Mouse (Mus musculus) forebrain, embryonic 16.5 days (tissue): ENCODE measurements around the gene Lrrc19. TPM values are rescaled to one million over a fixed set of nuclear protein-coding genes. Genes with fewer than 3 reads are reported as not detected.
"Not testable (repeated sequence)": the region's sequence is repeated elsewhere in the genome, so short reads cannot be mapped to it uniquely, and the experiment has no call there.

Experiments used
- ATAC-seq: fragments of 200-750 bp; cut with Nextera tagmentation; 2 replicates; pipeline ENCODE4 v1.8.0; 2017; ENCODE audit warnings: mild to moderate bottlenecking, moderate library complexity
- H3K27ac ChIP-seq: fragments of 300-500 bp; sonication (generic); 2 replicates; pipeline ENCODE4 v1.5.1; 2014; ENCODE audit warnings: low read length, control low read depth
- H3K27me3 ChIP-seq: fragments of 300-500 bp; sonication (generic); replicated peaks from 2 replicates; pipeline ENCODE4 v1.6.1; 2014; ENCODE audit warnings: low read length; ENCODE audit not compliant: control insufficient read depth, insufficient read depth
- H3K36me3 ChIP-seq: fragments of 300-500 bp; sonication (generic); 2 replicates; pipeline ENCODE4 v1.6.1; 2014; ENCODE audit not compliant: control insufficient read depth, insufficient read depth
- H3K4me1 ChIP-seq: fragments of 300-500 bp; sonication (generic); replicated peaks from 2 replicates; pipeline ENCODE4 v1.6.1; 2014; ENCODE audit warnings: low read length; ENCODE audit not compliant: control insufficient read depth, insufficient read depth
- H3K4me2 ChIP-seq: fragments of 300-500 bp; sonication (generic); 2 replicates; pipeline ENCODE4 v1.6.1; 2014; ENCODE audit warnings: mild to moderate bottlenecking, low read length, control low read depth
- H3K4me3 ChIP-seq: fragments of 300-500 bp; sonication (generic); replicated peaks from 2 replicates; pipeline ENCODE4 v1.5.1; 2014; ENCODE audit warnings: mild to moderate bottlenecking, low read length, control low read depth
- H3K9ac ChIP-seq: fragments of 300-500 bp; sonication (generic); replicated peaks from 2 replicates; pipeline ENCODE4 v1.6.1; 2014; ENCODE audit warnings: low read depth, low read length, control low read depth
- H3K9me3 ChIP-seq: fragments of 300-500 bp; sonication (generic); 2 replicates; pipeline ENCODE4 v1.6.1; 2016; ENCODE audit warnings: low read length; ENCODE audit not compliant: control insufficient read depth
- WGBS: fragments of 180-500 bp; shearing (Covaris S2); extraction: QIAGEN DNeasy Blood & Tissue Kit; methylation state at CpG from one replicate; pipeline ENCODE4 v1.1.7; 2014; 5-methylcytosine and 5-hydroxymethylcytosine counted together
- polyA plus RNA-seq: library from polyadenylated mRNA; unstranded; fragments of >200 nt; fragmentation: Nextera tagmentation; extraction: Ambion mirVana; gene quantifications from 2 replicates; pipeline ENCODE4 v1.2.1, GENCODE M21; 2015

Gene Lrrc19
- polyA plus RNA-seq, 1 experiment from 2014 or later = 0.35 TPM

DNA sequence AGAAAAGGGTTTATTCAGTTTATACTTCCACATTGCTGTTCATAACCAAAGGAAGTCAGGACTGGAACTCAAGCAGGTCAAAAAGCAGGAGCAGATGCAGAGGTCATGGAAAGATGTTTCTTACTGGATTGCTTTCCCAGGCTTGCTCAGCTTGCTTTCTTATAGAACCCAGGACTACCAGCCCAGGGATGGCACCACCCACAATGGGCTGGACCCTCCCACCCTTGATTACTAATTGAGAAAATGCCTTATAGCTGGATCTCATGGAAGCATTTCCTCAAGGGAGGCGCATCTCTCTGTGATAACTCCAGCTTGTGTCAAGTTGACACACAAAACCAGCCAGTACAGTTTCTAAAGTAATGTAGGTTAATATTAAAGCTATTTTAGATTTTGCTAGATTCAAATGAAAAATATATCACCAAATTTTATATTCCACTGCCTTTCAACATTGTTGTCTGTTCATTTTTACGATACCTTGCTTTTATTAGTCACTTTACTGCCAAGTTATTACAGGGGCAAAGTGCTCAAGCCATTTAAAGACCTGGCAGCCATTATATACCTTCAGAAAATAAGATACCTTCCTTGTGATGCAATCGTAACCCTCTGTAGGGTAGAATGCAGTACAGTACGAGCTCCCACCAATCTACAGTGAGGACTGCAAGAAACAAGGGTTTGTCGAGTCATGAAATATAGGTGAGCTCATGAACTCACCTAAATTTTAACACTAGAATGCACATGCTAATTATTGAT lies 657 bp upstream of the Lrrc19 start:
- H3K36me3 ChIP-seq, H3K9me3 ChIP-seq, H3K9ac ChIP-seq, ATAC-seq, H3K4me2 ChIP-seq, H3K27me3 ChIP-seq, H3K27ac ChIP-seq, H3K4me3 ChIP-seq, H3K4me1 ChIP-seq: not testable (repeated sequence)
- 92% methylated on average over 5 of the region's 5 CpGs for WGBS

DNA sequence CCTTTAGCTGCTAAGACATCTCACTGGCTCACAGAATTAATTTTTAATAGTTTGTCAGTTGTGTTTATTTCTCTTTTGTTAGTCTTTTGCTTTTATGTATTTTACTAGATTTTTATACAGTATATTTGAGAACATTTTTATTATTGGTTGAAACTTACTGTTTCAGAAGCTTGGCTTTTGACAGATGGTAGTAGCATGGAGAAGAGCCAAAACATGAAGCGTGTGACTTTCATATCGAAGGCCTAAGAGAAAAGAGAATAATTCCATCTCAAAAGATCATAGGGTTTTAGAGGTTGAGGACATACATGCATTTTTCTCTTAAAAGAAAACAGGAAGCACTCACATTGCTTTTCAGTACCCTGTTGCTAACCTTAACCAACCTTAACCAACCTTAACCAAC lies 6.8 kb downstream of the Lrrc19 start:
- ATAC-seq = no peak
- 61% methylated on average over 2 of the region's 2 CpGs for WGBS

DNA sequence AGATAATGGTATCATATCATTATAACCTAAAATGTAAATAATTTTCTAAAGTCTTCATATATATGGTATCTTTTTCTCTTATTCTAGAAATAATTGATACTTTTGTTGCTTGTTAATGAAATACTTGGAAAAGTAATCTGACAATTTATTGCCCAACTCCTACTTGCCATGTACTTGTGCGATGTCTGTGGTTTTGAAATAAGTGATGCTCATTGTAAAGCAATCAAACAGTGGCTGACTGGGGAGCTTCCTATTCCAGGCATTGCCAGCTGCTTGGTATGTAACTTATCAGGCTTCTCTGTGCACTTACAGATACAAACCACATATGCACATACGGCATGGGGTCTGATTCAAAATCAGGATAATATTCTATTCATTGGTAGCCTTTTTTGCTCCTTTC lies 29.9 kb downstream of the Lrrc19 start:
- Histone ChIP-seq H3K9ac (no peak overlapping the region), H3K4me2 (no peak overlapping the region), H3K4me1 (peaks cover 5% of the 10 kb centered on the region), H3K27me3 (no peaks in the 10 kb centered on the region), H3K27ac (no peak overlapping the region), H3K9me3 (no peaks in the 10 kb centered on the region), H3K36me3 (0 out of 2 replicates have a peak, but pooled peaks cover 4% of the 10 kb centered on the region), H3K4me3 (no peak overlapping the region)
- no peak for ATAC-seq
- WGBS = 86% methylated on average over 2 of the region's 2 CpGs

More for the DNA sequence above, 6.8 kb downstream of the Lrrc19 start:
- Histone ChIP-seq H3K27ac (no peak overlapping the region), H3K9me3 (no peaks in the 10 kb centered on the region), H3K4me2 (no peak overlapping the region), H3K27me3 (no peaks in the 10 kb centered on the region), H3K36me3 (no peaks in the 10 kb centered on the region), H3K9ac (no peak overlapping the region), H3K4me3 (no peak overlapping the region), H3K4me1 (no peaks in the 10 kb centered on the region)

- ATAC-seq = peak; percentile 64
- Histone ChIP-seq H3K27ac (peak overlapping the region; percentile 67), H3K4me2 (peak overlapping the region; percentile 83), H3K9ac (peak overlapping the region; percentile 74), H3K27me3 (no peaks in the 10 kb centered on the region), H3K4me3 (peak overlapping the region; percentile 81), H3K4me1 (peaks cover 12% of the 10 kb centered on the region), H3K9me3 (no peaks in the 10 kb centered on the region), H3K36me3 (no peaks in the 10 kb centered on the region)
- 0% methylated on average over 18 of the region's 18 CpGs for WGBS
Measured at GRCm38 (mm10) chr4:94614627-94615006, 35.3 kb downstream of the Lrrc19 start.

- H3K4me3 ChIP-seq = peak within 1 kb of the TSS; percentile 81
- no peaks in the 10 kb centered on the region for H3K27me3 ChIP-seq
- 1% methylated on average over 29 of the region's 29 CpGs for WGBS
- peak within 1 kb of the TSS; percentile 83 for H3K4me2 ChIP-seq
- H3K36me3 ChIP-seq = no peaks in the 10 kb centered on the region
- H3K9me3 ChIP-seq = no peaks in the 10 kb centered on the region
- peaks cover 12% of the 10 kb centered on the region for H3K4me1 ChIP-seq
- ATAC-seq = peak; percentile 100
- peak within 1 kb of the TSS; percentile 74 for H3K9ac ChIP-seq
- H3K27ac ChIP-seq = peak within 1 kb of the TSS; percentile 67
Measured at GRCm38 (mm10) chr4:94613972-94614626, 35.8 kb downstream of the Lrrc19 start, which contains the start of gene Ift74. Gene Ift74 (plus strand): TSS chr4:94614491.

DNA sequence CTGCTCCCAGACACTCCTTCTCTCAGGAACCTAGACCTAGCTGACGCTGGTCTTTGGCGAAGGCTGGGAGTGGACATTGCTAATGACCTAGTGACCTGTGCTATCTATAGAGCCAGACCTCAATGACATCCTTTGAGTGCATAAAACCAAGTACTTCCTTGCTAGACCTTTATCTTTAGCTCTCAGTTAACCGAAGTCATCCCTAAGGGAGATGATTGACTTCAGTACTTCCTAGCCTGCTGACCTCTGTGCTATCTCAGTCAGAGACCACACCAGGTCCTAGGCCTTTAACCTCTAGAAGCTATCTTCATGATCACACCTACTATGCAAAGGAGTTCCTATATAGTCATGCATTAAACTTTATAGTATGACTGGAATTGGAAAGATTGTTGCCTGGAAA lies 39.6 kb downstream of the Lrrc19 start:
- H3K27me3 ChIP-seq = no peaks in the 10 kb centered on the region
- no peak overlapping the region for H3K9ac ChIP-seq
- 77% methylated on average over 3 of the region's 3 CpGs for WGBS
- no peak overlapping the region for H3K27ac ChIP-seq
- H3K4me3 ChIP-seq = no peak overlapping the region
- no peaks in the 10 kb centered on the region for H3K9me3 ChIP-seq
- H3K4me2 ChIP-seq = no peak overlapping the region
- ATAC-seq = no peak
- H3K36me3 ChIP-seq = no peaks in the 10 kb centered on the region
- peaks cover 10% of the 10 kb centered on the region for H3K4me1 ChIP-seq

DNA sequence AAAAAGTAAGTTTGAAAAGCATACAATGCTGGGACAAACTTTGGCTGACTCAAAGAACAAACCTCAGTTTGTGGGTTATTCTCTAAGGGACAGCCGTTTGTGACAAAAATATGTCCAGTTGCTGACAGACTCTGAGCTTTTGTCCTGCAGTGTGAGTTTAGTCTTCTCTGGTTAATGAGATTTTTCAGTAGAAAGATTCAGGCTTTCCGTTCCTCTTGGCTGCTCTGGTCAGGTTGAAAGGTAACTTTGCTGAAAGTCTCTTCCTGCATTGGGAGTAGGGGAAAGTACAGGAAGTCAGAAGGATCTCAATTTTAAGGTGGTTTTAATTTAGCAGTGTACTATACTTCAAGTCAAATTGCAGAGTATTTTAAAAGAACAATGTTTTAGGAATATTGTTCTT lies 44.4 kb downstream of the Lrrc19 start:
- Histone ChIP-seq H3K27me3 (no peaks in the 10 kb centered on the region), H3K4me3 (no peak overlapping the region), H3K4me1 (peaks cover 17% of the 10 kb centered on the region), H3K4me2 (no peak overlapping the region), H3K36me3 (no peaks in the 10 kb centered on the region), H3K9ac (no peak overlapping the region), H3K9me3 (no peaks in the 10 kb centered on the region), H3K27ac (no peak overlapping the region)
- ATAC-seq = no peak
- WGBS = 87% methylated on average over 2 of the region's 2 CpGs

DNA sequence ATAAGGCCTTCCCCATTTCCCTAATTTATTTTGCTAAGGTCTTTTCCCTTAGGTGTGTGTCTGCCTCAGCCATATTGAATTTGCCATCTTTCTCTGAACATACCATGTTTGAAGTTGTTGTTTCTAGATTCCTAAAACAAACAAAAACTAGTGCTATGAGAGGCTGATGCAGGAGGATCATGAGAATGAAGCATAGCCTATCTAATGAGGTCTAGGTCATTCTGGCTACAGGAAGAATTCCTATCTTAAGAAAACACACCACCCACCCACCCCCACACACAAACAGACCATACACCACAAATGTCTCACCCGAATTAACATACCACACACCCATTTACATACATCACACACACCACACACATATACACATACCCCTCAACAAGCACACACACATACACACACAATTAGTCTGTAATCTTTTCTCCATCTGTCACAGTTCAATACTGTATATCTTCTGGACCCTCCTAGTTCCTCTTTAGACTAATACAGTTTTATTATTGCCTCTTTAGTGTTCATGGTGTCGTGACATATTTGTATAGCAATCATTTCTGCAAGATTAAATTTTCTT lies 45.4 kb downstream of the Lrrc19 start:
- Histone ChIP-seq H3K9ac (no peak overlapping the region), H3K27me3 (no peaks in the 10 kb centered on the region), H3K4me2 (no peak overlapping the region), H3K36me3 (no peaks in the 10 kb centered on the region), H3K4me3 (no peak overlapping the region), H3K4me1 (peaks cover 20% of the 10 kb centered on the region), H3K9me3 (no peaks in the 10 kb centered on the region), H3K27ac (no peak overlapping the region)
- no peak for ATAC-seq
- 94% methylated on average over 2 of the region's 2 CpGs for WGBS

DNA sequence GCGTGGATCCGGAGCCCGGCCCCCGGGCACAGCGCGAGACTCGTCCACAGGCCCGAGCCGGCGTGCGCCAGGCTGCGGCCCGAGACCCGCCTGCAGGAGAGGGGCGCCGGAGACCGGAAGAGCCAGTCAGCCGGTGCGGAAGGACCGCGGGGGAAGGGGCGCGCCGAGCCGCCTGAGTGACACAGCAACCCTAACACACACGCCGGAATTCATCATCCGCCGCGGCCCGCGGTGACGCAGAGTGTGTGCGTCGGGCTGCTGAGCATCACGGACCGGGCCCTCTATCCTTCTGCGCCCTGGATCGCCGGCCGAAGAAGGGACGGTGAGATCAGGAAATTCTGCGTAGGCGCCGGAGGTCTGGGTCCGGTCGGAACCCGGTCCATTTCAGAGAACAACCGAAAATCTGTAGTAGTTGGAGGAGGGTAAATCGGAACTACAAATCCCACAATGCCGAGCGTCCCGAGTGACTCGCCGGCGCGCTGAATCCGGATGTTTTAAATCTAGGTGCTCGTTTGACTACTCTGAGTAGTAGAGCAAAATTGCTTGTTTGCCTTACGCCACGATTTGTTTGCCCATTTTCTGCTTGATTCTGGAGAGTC lies 46.8 kb downstream of the Lrrc19 start, which contains the start of gene Plaa:
Gene Plaa, minus strand, starts transcription at position 214 of the 599 bp plus-strand sequence.
- ATAC-seq = peak; percentile 100
- Histone ChIP-seq H3K4me2 (peak within 1 kb of the TSS; percentile 97), H3K9ac (peak within 1 kb of the TSS; percentile 91), H3K4me1 (peaks cover 20% of the 10 kb centered on the region), H3K9me3 (no peaks in the 10 kb centered on the region), H3K27me3 (no peaks in the 10 kb centered on the region), H3K4me3 (peak within 1 kb of the TSS; percentile 100), H3K36me3 (no peaks in the 10 kb centered on the region), H3K27ac (peak within 1 kb of the TSS; percentile 94)
- 0% methylated on average over 49 of the region's 61 CpGs for WGBS
